Mouse (Mus musculus): Measurements from ENCODE around the gene Catsperg1. TPM values are rescaled to one million over a fixed set of nuclear protein-coding genes. Genes with fewer than 3 reads are reported as not detected.
"Not testable (repeated sequence)": the region's sequence is repeated elsewhere in the genome, so short reads cannot be mapped to it uniquely, and the experiment has no call there.

Gene Catsperg1
- polyA plus RNA-seq, 1 experiment from 2014 or later = 0.78 TPM

GRCm38 (mm10) chr7:29244732-29245416, 31.0 kb upstream of the Catsperg1 start:
- H3K4me2 ChIP-seq = no peak overlapping the region
- 94% methylated on average over 7 of the region's 7 CpGs for WGBS
- H3K27me3 ChIP-seq = peaks cover 29% of the 10 kb centered on the region
- H3K4me3 ChIP-seq (replicated peaks) = no peak overlapping the region
- peaks cover 32% of the 10 kb centered on the region for H3K36me3 ChIP-seq (replicated peaks)
- no peak overlapping the region for H3K9ac ChIP-seq
- no peaks in the 10 kb centered on the region for H3K9me3 ChIP-seq
- ATAC-seq (ENCODE audit: low FRiP score) = no peak
- H3K4me1 ChIP-seq = peaks cover 12% of the 10 kb centered on the region
- H3K27ac ChIP-seq = no peak overlapping the region

DNA sequence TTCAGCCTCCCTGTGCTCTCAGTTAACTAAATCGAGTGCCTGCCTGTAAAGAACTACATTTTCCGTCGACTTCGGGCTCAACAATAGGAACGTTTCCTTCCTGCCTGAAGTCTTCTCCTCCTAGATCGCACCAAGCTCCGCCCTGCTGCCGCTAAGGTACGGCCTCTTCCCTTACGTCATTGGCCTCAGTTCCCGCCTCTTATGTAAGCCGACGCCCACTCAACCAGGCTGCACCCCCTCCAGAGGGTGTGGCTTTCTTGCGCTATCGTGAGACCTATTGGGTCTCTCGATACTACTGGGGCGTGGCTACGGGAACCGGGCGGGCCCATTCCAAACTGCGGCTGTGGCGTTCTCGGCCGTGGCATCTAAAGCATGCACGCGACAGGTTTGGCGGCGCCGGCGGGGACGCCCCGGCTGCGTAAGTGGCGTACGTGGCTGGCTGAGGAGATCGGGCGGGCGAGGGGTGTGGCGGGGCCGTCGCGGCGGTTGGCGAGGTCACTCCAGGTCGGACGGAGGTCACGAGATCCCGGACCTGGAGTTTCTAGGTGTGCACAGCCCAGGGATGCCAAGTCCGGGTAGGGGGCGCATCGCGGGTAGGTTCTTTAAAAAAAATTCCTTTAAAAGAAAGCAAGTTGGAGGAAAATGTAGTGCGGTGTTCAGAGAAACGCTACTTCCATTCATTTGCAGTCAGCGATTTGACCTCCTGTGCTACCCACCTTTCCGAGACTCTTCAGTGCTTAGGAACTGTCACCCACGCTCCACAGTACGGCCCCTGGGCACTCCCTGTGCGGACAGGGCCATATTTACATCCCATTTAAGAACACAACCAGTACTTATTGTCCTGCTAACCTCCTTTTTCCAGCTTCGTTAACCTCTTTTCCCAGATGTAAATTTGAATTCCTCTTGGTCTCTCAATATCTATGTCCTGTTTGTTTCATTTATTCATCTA, 24.5 kb upstream of the Catsperg1 start, which contains the start of gene Yif1b:
TSS of gene Yif1b (plus strand) at position 311 of the 949 bp plus-strand sequence.
- Histone ChIP-seq H3K27ac (peak within 1 kb of the TSS; percentile 88), H3K27me3 (peaks cover 12% of the 10 kb centered on the region), H3K9me3 (no peaks in the 10 kb centered on the region), H3K4me2 (peak within 1 kb of the TSS; percentile 84), H3K4me3 (replicated peaks) (peak within 1 kb of the TSS; percentile 67), H3K4me1 (peaks cover 12% of the 10 kb centered on the region), H3K36me3 (replicated peaks) (0 out of 2 replicates have a peak, but pooled peaks cover 4% of the 10 kb centered on the region), H3K9ac (peak within 1 kb of the TSS; percentile 68)
- under 1% methylated on average over 60 of the region's 60 CpGs for WGBS
- peak; percentile 98 for ATAC-seq (ENCODE audit: low FRiP score)

- 30% methylated on average over 6 of the region's 6 CpGs for WGBS
- peak; percentile 13 for ATAC-seq (ENCODE audit: low FRiP score)
- peak overlapping the region; percentile 49 for H3K9ac ChIP-seq
Observed at GRCm38 (mm10) chr7:29237596-29237995, 23.8 kb upstream of the Catsperg1 start.

GRCm38 (mm10) chr7:29236593-29236992, 22.8 kb upstream of the Catsperg1 start:
- ATAC-seq (ENCODE audit: low FRiP score) = no peak
- H3K27me3 ChIP-seq = peaks cover 29% of the 10 kb centered on the region
- no peak overlapping the region for H3K4me2 ChIP-seq
- H3K4me1 ChIP-seq = peaks cover 21% of the 10 kb centered on the region
- WGBS = 87% methylated on average over 4 of the region's 4 CpGs
- 0 out of 2 replicates have a peak, but pooled peaks cover 4% of the 10 kb centered on the region for H3K36me3 ChIP-seq (replicated peaks)
- no peak overlapping the region for H3K4me3 ChIP-seq (replicated peaks)
- no peak overlapping the region for H3K9ac ChIP-seq
- H3K27ac ChIP-seq = no peak overlapping the region
- H3K9me3 ChIP-seq = no peaks in the 10 kb centered on the region

More at GRCm38 (mm10) chr7:29237596-29237995, 23.8 kb upstream of the Catsperg1 start:
- peak overlapping the region; percentile 84 for H3K4me2 ChIP-seq
- H3K27me3 ChIP-seq = peaks cover 19% of the 10 kb centered on the region
- H3K9me3 ChIP-seq; H3K36me3 ChIP-seq (replicated peaks): not testable (repeated sequence)
- H3K27ac ChIP-seq = peak overlapping the region; percentile 88
- peaks cover 12% of the 10 kb centered on the region for H3K4me1 ChIP-seq
- H3K4me3 ChIP-seq (replicated peaks) = peak overlapping the region; percentile 67

GRCm38 (mm10) chr7:29234661-29235060, 20.8 kb upstream of the Catsperg1 start:
- ATAC-seq (ENCODE audit: low FRiP score) = no peak
- H3K4me1 ChIP-seq = peaks cover 21% of the 10 kb centered on the region
- 78% methylated on average over 5 of the region's 5 CpGs for WGBS
- H3K9ac ChIP-seq = no peak overlapping the region
- no peak overlapping the region for H3K4me2 ChIP-seq
- H3K27me3 ChIP-seq = peaks cover 48% of the 10 kb centered on the region
- no peak overlapping the region for H3K27ac ChIP-seq
- no peaks in the 10 kb centered on the region for H3K9me3 ChIP-seq
- no peak overlapping the region for H3K4me3 ChIP-seq (replicated peaks)
- H3K36me3 ChIP-seq (replicated peaks) = no peaks in the 10 kb centered on the region

DNA sequence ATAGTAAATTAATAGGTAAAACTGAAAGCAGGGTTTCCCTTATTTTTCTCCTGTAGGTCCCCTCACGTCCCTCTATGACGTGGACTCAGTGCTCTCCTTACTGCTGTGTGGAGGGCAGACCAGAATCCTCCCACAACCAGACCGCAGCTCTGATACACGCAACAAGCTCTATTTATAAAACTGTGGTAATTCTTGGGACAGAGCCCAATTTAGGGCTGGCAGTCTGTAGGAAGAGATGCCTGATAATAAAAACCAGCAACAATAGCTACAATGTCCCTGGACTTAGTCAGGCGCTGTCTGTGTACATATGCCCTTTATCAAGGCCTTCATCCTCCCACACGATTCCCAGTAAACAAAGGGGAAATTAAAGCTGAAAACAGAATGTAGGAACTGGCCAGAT, 19.9 kb upstream of the Catsperg1 start:
- no peak overlapping the region for H3K27ac ChIP-seq
- ATAC-seq (ENCODE audit: low FRiP score) = no peak
- H3K27me3 ChIP-seq = peaks cover 57% of the 10 kb centered on the region
- H3K4me2 ChIP-seq = no peak overlapping the region
- H3K9me3 ChIP-seq = no peaks in the 10 kb centered on the region
- no peak overlapping the region for H3K9ac ChIP-seq
- 76% methylated on average over 6 of the region's 6 CpGs for WGBS
- H3K36me3 ChIP-seq (replicated peaks) = no peaks in the 10 kb centered on the region
- peaks cover 11% of the 10 kb centered on the region for H3K4me1 ChIP-seq
- no peak overlapping the region for H3K4me3 ChIP-seq (replicated peaks)

DNA sequence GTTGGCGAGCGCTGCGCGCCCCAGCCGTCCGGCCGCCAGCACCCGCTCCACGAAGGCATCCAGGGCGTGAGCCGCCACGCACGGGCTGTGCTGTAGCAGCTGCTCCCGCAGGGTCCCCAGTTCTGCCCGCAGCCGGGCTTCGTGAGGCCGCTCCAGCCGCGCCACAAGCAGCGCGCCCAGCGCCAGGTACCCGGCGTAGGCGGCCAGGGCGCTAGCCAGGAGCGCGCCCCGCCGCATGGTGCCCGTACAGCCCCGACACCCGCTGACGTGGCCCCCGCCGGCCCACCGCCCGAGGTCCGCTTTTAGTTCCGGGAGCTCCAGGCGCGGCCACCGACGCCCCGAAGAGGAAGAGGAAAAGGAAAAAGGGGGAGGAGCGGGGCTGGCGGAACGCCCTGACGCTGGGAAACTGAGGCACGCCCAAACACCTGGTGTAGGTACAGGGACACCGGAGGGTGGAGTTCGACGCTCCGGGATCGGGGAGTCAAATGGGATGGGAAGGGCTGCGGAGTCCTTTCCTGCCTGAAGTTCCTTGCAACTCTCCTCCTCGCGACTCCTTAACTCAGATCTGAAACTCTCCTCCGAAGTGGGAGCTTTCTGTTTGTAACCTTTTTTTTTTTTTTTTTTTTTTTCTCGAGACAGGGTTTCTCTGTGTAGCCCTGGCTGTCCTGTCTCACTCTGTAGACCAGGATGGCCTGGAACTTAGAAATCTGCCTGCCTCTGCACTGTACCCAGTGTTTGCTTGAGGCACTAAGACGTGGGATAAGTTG, 18.6 kb upstream of the Catsperg1 start, which contains the start of gene Kcnk6:
TSS of gene Kcnk6 (minus strand) at position 269 of the 767 bp plus-strand sequence.
- peak within 1 kb of the TSS; percentile 80 for H3K4me2 ChIP-seq
- H3K27me3 ChIP-seq = peaks cover 60% of the 10 kb centered on the region
- WGBS = 2% methylated on average over 62 of the region's 62 CpGs
- no peak within 1 kb of the TSS for H3K27ac ChIP-seq
- no peak for ATAC-seq (ENCODE audit: low FRiP score)
- peaks cover 9% of the 10 kb centered on the region for H3K4me1 ChIP-seq
- H3K9ac ChIP-seq = peak within 1 kb of the TSS; percentile 44
- H3K36me3 ChIP-seq (replicated peaks) = no peaks in the 10 kb centered on the region
- H3K9me3 ChIP-seq = no peaks in the 10 kb centered on the region
- H3K4me3 ChIP-seq (replicated peaks) = peak within 1 kb of the TSS; percentile 47

DNA sequence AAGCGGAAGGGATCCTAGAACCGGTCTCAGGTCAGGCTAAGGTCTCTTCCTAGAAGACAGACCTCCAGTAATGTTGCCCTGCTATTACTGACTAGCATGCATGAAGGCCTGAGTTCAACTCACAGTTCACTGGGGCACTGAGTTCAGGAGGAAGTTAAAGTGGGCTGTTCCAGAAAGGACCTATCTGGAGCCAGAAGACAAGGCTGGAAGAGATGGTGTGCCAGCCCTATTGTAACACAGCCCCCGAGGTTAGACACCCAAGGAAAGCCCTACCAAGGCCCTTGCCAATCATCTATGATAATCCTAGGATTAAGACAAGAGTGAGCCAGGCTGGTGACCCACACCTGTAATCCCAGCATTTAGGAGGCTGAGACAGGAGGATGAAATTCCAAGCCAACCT, 17.7 kb upstream of the Catsperg1 start:
- Histone ChIP-seq H3K4me3 (replicated peaks) (no peak overlapping the region; the same call in 1 of the 2 replicates), H3K27me3 (peaks cover 61% of the 10 kb centered on the region), H3K9me3 (no peaks in the 10 kb centered on the region), H3K4me2 (peak overlapping the region; percentile 80), H3K36me3 (replicated peaks) (no peaks in the 10 kb centered on the region), H3K4me1 (peaks cover 9% of the 10 kb centered on the region), H3K9ac (no peak overlapping the region), H3K27ac (no peak overlapping the region)
- no peak for ATAC-seq (ENCODE audit: low FRiP score)
- 57% methylated on average over 3 of the region's 3 CpGs for WGBS

- WGBS = 21% methylated on average over 3 of the region's 3 CpGs
- no peak for ATAC-seq (ENCODE audit: low FRiP score)
- H3K9ac ChIP-seq = no peak overlapping the region
- peaks cover 61% of the 10 kb centered on the region for H3K27me3 ChIP-seq
- no peak overlapping the region for H3K27ac ChIP-seq
- H3K36me3 ChIP-seq (replicated peaks) = no peaks in the 10 kb centered on the region
- H3K4me2 ChIP-seq = no peak overlapping the region
- no peak overlapping the region for H3K4me3 ChIP-seq (replicated peaks)
- peaks cover 10% of the 10 kb centered on the region for H3K4me1 ChIP-seq
- no peaks in the 10 kb centered on the region for H3K9me3 ChIP-seq
Observed at GRCm38 (mm10) chr7:29230560-29230959, 16.7 kb upstream of the Catsperg1 start.

GRCm38 (mm10) chr7:29228202-29228601, 14.4 kb upstream of the Catsperg1 start:
- Histone ChIP-seq H3K4me3 (replicated peaks) (no peak overlapping the region), H3K9ac (no peak overlapping the region), H3K27ac (no peak overlapping the region), H3K27me3 (peaks cover 47% of the 10 kb centered on the region), H3K9me3 (no peaks in the 10 kb centered on the region), H3K36me3 (replicated peaks) (no peaks in the 10 kb centered on the region), H3K4me1 (peaks cover 19% of the 10 kb centered on the region), H3K4me2 (no peak overlapping the region)
- 79% methylated on average over 4 of the region's 4 CpGs for WGBS
- no peak for ATAC-seq (ENCODE audit: low FRiP score)

DNA sequence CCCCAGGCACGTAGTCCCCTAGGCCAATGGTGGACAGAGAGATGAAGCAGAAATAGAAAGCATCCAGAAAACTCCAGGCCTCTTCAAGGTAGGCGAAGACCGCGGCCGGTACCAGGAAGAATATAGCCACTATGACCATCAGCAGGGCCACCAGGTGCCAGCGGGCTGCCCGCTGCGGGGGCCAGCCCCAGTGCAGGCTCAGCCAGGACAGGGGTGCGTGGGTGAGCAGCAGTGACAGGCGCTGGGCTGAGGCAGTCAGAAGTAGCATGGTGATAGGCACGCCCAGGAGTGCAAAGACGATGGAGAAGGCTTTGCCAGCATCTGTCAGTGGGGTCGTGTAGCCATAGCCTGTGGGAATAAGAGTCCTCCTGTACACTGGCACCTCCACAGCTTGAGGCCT, 11.7 kb upstream of the Catsperg1 start:
- Histone ChIP-seq H3K27ac (no peak overlapping the region), H3K4me1 (peaks cover 10% of the 10 kb centered on the region), H3K4me2 (no peak overlapping the region), H3K9me3 (no peaks in the 10 kb centered on the region), H3K36me3 (replicated peaks) (no peaks in the 10 kb centered on the region), H3K4me3 (replicated peaks) (no peak overlapping the region), H3K9ac (no peak overlapping the region), H3K27me3 (peaks cover 21% of the 10 kb centered on the region)
- 73% methylated on average over 13 of the region's 13 CpGs for WGBS
- ATAC-seq (ENCODE audit: low FRiP score) = no peak
